Mouse (Mus musculus): ENCODE measurements around the gene Foxred2.
A peak's percentile ranks its signal among the peaks of the same experiment; 100 is the strongest.

The Foxred2 gene

DNA sequence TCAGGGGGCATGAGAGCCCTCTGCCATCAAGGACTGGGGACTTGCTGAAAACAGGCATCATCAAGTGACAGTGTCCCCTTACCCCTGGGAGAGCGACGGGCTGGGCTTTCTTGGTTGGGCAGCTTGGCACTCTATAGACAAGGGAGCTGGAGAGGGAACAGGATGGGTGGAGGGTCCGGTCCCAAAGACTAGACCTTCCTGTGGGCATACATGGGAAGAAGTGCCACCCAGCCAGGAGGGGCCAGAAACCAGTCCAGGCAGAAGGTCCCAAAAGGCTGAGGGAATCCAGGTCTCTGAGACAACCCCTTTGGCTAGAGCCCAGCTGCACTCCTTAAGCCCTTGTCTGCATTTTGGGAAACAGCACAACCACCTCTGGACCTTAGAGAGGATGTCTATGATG, 42.0 kb downstream of the Foxred2 start:
- DNase-seq, result peak; percentile 67

DNA sequence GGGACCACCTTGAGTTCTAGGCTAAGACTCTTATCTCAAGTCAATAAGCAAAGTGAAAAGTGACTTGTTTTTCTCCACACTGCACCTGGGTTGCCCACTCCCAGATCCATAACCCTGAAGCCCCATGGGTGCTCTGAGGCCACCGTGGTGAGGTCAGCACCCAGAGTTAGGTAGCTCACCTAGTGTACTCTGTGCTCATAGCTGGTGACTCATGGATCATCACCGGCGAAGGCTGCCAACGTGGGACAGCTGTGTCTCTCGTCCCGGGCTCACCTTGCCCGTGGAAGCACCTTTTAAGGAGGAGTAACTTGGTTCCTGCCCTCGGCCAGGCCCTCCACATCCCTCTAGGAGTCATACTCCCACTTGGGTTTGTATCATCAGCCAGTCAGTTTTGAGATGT, 43.5 kb downstream of the Foxred2 start:
- no peak for DNase-seq

DNA sequence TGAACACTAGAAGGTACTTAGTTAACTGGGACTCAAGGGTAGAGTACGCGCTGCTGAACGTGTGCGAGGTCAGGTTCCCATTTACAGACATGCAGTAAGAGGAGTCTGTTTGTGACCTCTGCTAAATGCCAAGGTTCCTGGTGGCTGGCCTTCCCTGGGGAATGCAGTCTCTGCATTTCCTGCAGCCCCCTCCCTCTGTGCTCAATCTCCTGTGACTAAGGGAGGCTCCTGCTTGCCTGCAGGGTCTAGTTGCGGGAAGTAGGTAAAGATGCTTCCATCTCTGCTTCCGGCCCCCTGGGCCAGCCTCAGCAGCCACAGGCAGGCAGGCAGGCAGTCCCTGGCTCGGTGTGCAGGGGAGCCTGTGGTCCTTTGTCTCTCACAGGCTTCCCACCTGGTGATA, 43.9 kb downstream of the Foxred2 start:
- no peak for DNase-seq

DNA sequence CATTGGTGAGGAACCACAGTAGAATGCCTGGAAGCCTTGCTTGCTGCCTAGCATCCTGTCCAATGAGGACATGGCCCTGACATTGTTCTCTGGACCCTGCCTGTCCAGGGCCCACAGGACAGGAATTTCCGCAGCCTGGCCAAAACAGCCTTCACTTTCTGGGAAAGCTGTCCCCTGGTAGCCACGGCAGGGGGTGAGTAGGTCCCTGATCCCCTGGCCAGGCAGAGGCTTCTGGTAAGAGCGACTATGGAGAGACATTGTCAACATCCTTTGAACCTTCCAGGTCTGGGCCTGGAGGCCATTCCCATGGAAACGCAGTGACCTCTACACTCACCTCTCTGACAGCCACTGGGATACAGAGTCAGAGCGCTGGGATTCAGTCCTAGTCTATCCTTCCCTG, 44.5 kb downstream of the Foxred2 start:
- DNase-seq, result no peak

DNA sequence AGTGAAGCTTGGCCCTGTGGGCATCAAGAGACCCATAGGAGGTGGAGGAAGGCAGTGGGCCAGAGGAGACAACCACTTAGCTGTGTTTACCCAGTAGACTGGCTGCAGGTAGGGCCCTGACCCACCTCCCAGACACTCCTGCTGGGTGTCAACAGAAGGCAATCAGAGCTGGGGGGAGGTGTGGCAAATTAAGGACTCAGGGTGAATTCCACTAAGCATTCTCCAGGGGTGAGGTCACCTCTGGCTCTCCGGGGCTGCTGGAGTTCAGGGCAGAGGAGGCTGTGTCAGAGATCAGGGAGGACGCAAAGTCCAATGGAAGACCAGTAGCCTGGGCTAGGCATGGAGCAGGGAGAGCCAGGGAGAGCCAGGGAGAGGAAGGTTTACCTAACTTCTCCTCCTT, 45.5 kb downstream of the Foxred2 start:
- DNase-seq, result peak; percentile 92

DNA sequence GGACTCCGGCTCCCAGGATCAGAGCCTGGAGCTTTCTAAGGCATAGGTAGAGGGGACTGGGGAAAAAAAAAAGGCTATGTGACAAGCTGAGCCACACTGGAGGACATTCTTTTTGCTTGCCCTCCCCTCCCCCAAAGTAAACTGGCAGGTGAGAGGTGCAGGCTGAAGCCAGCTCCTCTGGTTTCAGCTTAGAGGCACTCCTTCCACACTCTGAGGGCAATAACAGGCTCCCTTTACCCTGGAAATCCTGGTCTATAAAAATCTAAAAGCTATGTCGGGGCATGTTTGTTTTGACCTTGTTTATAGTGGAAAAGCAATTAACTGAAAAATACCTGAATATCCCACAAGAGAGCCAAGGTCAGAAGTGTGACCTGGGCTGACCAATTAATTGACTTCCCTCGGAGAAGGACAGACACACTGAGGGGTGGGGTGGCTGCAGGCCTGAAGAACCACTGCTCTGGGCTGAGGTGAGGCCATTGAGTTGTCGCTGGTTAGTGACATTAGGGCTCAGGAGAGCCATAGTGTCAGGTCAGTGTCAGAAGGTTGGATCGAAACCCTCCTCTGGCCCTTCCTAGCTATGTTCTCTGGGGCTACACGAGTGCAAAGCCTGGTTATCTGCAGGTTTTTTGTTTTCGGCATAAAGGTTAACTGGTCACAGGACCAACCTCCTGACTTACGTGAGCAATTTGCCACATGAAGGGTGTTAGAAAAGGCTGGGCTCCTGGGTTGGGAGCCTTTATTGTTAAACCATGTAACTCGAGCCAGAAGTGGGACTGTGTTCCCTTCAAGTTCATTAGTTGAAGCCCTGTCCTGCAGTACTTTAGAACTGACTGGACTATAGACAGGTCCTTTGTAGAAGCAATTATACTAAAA, 48.6 kb downstream of the Foxred2 start:
- peak; percentile 81 for DNase-seq

DNA sequence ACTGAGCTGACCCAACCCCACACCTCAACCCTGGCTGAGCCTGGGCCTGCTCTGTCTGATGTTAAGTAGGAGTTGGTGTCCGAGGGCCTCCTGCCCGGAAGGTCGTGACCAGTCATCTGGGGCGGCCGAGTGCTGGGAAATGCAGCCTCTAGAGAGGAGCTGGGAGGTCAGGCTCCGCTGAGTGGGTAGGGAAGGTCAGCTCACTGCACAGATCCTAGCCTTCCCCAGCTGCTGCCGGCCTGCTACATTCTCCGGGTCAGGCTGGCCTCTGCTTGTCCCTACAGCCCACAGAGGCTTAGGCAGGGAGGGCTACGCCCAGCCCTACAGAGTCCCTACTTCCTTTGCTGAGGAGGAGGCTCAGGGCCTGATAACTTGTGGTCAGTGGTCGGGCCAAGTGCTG, 50.0 kb downstream of the Foxred2 start:
- no peak for DNase-seq

DNA sequence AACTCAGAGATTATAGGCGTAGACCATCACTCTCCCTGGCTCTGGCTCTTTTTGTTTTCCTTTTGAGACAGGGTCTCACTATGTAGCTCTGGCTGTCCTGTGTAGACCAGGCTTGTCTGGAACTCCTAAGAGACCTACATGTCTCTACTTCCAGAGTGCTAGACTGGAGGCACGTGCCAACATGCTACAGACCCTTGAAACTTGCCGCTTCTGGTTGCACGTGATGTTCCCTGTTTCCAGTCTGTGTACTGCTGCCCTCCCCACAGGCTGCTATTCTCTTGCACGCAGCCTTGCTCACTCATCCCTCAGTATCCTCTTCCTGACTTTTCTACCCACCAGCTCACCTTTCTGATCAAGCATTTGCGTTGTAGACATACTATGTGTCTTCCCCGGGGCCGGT, 50.4 kb downstream of the Foxred2 start:
- peak; percentile 53 for DNase-seq

DNA sequence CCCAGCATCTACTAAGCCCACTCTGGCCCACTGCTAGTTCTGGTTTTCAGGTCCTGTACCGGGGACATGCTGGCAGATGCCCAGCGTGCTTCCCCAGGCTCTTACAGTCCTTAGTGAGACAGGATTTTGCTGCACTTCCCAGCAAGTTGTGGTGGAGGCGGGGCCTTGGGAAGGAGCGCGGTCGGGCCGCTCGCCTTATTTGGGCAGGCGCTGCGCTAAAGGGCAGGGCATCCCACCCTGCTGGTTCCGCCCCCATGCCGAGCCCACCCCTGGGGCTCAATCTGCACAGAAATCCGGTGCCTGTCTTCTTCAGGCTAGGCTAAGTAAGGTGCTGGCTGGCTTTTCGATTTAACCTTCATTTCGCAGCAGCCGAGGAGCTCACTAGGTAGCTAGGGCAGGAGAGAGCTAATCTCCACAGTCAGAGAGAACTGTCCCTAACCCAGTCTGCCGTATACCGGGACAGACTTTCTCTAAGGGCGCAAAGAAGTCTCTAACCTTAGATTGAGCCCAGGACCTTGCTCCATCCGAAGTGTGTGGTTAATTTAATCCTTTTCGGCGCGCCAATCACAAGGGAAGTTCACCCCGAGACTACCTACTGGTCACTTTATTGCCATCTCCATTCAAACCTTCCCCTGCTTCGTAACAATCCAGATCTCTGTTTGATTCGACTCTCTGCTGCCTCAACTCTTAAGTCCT, 51.1 kb downstream of the Foxred2 start:
- peak; percentile 91 for DNase-seq

DNA sequence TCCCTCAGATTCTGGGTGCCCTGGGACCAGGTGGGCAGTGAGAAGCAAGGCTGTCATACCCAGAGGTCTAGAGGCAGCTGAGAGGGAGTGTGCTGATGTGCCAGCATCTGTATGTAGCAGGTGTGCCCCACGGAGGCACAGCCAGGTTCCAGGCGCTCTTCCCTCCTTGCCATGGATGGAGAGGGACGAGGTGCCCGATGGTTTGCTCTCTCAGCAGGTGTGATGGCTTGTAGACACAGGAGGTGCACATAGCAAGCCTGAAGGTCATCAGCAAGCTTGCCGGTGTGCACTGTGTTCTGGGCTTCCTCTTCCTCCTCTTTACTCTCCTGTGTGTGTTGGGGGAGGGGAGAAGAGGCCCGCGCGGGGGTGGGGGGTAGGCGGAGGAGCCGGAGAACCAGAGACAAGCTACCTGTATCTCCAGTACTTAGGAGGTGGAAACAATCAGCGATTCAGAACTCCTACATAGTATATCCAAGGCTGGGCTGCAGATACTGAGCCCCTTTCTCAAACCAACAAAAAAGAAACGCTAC, 52.1 kb downstream of the Foxred2 start:
- DNase-seq, result no peak

DNA sequence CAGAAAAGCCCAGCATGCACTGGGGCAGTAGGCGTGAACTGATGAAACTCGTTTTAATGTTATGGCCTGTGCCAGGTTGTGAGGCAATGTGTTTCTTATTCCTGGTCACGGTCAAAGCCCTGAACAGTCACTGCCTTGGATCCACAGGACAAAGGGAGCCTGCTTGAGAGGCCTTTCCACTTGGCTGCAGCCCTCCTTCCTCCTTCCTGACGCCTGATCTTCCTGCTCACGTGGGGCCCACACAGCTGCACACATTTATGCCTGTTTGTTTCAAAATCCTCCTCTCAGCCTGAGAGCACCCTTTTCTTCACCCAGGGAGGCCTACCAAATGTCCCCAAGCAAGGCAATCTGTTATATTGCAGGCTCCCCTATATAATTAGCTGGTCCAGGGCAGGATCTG, 53.3 kb downstream of the Foxred2 start:
- DNase-seq, result peak; percentile 74

DNA sequence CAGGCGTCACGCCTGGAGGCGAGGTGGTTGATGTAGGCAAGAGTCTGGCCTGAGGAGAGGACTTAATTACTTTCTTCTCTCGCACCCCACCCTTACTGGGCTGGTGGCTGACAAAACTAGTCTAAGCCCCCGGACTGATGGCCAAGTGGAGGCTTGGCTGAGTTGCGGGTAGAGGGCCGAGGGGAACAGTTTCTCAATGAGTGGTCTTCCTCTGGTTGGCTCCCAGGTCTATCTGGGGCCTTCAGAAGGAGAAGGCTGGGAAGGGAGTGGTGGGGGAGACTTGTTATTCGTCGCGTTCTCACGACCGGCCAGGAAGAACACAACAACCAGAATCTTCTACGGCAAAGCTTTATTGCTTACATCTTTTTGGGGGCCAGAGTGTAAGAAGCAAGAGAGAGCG, 61.6 kb downstream of the Foxred2 start:
- no peak for DNase-seq

DNA sequence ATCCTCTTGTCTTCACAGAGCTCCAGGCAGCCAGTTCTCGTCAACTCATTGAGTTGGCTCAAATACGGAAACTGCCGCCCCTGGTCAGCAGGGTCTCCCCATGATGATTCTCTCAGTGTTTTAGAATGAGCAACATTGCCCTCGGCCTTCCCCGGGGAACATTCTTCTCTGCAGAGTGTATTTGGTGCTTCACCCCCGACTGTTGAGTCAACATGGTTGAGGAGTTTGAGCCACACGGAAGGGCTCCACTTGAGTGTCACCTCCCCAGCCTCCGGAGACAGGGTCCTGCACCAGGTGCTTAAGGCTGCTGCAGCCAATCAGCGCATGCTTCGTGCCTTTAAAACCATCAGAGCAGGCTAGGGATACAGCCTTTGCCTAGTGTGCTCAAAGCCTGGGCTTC, 63.2 kb downstream of the Foxred2 start:
- DNase-seq, result peak; percentile 60

DNA sequence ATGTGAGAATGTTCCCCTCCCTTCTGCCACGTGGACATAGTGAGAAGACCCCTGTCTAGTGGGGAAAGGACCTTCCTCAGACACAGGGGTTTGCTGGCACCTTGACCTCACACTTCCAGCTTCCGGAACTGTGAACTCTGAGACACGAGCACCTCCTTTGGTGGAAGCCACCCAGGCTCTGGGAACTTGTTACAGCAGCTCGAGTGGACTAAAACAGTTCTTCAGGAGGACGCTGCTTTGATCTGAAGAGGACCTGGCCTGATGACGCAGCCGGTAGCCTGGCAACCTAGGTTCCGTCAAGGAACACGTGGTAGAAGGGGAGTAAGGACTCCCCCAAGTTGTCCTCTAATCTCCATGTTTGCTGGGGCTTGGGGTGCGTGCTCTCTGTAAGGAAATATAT, 64.1 kb downstream of the Foxred2 start:
- DNase-seq, result peak; percentile 58

DNA sequence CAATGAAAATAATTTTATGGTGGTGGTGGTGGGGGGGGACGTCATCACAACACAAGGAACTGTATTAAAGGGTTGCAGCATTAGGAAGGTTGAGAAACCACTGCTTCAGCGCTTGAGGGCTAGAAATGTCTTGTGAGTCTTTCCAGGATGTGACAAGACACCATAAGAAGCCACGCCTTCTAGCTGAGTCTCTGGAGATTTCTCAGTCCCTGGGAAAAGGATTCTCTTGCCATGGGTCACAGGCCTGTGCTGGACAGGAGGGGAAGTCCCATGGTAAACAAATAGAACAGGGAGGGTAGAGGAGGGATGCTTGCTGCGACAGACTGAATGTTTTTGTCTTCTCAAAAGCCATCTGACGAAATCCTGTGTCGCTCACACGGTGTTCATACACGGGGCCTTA, 64.8 kb downstream of the Foxred2 start:
- DNase-seq, result peak; percentile 83

All from lung, postnatal 36 days (tissue).